Mouse (Mus musculus): ENCODE results near the gene Ost4.

DNA sequence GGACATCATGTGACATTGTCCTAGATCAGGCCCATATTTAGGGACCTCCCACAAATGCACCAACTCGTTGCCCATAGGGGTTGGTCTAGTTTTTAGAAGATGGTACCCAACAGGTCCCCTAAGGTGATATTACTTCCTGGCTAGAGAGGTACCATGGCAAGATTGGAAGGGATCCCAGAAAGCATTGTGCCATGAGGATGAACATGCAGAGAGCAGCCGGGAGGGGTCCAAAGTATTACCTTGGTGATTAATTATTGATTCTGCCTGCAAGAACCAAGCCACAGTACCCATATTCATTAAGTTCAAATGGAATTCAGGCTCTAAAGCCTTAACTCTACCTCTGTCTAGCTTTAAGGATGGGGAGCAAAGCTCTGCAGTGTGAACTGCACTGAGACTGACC, 18.5 kb upstream of the Ost4 start:
- TF ChIP-seq CTCF (IDR thresholded peaks at IDR 0.05; ENCODE audit: low read depth) (no peak), EP300 (IDR thresholded peaks at IDR 0.05; ENCODE audit: low read depth) (no peak)

All from heart, postnatal 0 days (tissue).